Mouse (Mus musculus) natural killer cell, adult 2 months (primary cell): ENCODE data around the gene Slc22a14.

Experiments used
- DNase-seq, 2 experiments: peaks; one replicate each; pipeline ENCODE4 v3.0.0; 2022; ENCODE audit warnings: low spot score in 2 of 2

Gene Slc22a14

GRCm38 (mm10) chr9:119144696-119145095, 220.7 kb downstream of the Slc22a14 start:
- no peak for DNase-seq

DNA sequence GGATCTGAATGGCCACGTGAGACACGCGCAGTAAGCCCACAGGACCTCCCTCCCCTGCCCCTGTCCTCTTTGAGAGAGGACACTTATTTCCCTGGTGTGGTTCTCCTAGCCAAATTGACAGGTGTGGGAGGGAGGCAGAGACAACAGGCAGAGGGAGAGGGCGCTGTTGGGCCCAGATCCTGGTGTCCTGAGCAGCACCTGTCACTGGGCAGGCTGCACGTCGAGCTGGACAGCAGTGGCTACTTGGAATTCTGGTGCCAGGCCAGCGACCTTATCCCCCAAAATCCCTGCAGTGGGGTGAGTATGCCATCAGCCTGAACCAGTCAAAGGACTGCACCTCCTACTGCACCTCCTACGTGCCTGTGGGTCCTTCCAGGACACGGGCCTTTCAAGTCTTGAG, 222.0 kb downstream of the Slc22a14 start:
- DNase-seq: no peak

- DNase-seq: no peak
These were observed 223.3 kb downstream of the Slc22a14 start for GRCm38 (mm10) chr9:119142066-119142465.

DNA sequence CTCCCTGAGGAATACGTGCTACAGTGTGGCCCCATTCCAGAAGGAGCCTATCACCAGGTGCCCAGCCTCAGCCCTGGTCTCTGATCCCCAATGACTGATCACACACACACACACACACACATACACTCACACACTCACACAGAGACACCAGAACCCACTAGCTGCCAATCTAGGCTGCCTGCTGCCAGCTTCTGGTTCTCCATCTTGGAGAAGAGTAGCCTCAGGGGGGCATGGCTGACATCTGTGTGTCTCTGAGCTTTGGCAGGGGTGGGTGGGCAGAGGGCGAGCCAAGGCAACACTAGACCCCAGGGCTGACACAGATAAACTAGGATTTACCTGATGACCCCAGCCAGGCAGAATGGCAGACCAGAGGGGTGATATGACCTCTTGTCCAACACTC, 226.5 kb downstream of the Slc22a14 start:
- no peak for DNase-seq

DNA sequence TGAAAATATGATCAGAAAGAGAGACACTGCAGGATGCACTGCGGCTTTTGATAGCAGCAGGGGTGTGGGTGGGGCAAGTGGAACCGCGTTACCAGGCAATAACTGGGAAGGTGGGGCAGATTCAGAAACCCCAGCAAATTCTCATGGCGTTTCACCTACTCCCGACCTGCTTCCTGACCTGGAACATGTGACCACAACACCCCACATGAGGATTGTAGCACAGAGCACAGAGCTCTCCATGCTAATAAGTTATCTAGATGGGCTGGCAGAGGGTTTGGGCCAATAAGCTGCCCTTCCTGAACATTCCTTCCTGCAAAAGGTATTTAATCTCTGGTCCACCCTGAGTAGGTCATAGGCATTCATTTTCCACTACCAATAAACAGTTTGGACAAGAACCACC, 234.7 kb downstream of the Slc22a14 start:
- DNase-seq: no peak

DNA sequence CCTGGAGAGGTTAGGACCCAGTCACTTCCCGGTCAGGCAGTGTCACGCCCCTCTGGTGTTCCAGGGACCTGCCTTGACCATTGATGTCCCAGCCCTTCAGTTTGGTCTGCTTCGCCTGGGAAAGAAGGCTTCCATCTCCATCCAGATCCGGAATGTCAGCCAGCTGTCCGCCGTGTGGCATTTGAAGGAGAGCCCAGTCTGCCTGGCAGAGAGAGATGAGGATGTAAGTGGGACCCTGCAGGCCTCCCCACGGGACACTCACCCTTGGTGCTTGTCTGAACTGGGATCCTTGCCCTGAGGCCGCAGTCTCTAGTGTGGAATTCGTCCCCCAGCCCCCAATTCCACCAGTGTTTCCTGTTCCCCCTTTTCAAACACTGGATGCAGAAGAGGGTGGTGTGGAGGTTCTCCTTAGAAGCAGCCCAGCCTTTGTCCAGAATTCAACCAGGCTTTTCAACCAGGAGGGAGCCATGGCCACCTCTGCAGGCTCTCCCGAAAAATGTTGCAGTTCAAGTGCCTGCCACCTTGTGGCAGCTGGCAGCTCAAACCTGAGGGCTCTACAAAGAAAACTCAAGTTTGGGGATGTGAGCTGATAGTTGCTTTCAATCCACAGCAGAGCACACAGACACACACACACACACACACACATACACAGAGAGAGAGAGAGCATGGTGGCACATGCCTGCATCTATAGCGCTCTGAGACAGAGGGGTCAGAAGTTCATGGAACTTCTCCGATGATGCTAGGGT, 236.7 kb downstream of the Slc22a14 start:
- no peak for DNase-seq

DNA sequence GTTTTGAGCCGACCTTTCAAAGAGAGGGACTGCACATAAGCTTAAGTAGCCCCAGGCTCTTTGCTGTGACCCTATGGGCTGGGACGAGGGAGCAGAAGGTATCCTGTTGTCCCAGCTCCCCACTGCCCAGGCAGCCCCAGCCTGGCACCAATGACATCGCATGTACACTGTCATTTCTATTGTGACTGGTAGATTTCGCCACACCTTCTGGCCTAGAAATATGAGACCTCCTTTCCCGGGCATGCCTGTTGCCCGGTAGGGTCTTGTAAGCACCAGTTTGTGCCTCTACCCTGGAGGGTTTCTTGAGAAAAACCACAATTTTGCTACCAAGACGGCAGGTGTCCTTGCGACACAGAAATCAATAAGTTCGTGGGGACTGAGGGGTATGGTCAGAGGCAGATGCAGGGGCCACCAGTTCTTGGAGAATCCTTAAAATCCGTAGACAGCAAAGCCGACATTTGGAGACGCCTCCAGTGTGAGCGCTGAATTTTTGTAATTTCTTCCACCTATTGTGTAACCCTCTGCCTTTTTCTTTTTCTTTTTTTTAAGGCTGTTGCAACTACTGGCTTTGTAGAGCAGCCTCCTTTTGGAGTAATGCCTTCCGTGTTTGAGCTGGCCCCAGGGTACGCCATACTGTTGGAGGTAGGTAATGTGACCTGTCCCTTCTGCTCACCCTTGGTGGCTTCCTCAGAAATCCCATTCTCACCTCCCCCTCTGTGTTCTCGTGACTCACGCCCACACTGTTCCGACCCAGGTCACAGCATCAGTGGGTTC, 242.6 kb downstream of the Slc22a14 start:
- DNase-seq: no peak

- no peak for DNase-seq
These were observed 245.2 kb downstream of the Slc22a14 start for GRCm38 (mm10) chr9:119120168-119120560.
